Mouse (Mus musculus): ENCODE measurements around the gene Sult2b1.
A peak's percentile ranks its signal among the peaks of the same experiment; 100 is the strongest.

Sult2b1 gene

GRCm38 (mm10) chr7:45800546-45801204 is 16.2 kb upstream of the Sult2b1 start:
- DNase-seq (ENCODE audit: low read depth) = peak; percentile 82

- no peak for DNase-seq (ENCODE audit: low read depth)
These were observed 15.5 kb upstream of the Sult2b1 start for GRCm38 (mm10) chr7:45800001-45800400.

DNA sequence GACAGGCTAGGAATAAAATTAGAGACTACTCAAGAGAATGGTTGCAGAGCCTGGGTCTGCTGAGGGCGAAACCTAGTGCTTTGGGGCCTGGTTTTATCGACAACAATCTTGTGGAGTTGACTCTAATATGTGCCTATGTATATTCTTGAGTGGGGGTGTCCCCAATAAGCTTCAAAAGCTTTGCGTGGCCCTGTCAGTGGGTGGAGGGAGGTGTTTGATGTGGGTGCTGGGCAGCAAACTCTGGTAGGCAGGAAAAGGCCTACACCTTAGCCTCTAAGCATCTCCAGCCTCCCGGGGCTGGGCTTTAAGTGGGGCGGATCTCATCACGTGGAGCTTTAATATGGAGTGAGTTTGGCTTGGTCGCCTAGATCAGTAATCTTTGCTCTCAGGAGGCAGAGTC is 14.5 kb upstream of the Sult2b1 start:
- DNase-seq (ENCODE audit: low read depth) = no peak

DNA sequence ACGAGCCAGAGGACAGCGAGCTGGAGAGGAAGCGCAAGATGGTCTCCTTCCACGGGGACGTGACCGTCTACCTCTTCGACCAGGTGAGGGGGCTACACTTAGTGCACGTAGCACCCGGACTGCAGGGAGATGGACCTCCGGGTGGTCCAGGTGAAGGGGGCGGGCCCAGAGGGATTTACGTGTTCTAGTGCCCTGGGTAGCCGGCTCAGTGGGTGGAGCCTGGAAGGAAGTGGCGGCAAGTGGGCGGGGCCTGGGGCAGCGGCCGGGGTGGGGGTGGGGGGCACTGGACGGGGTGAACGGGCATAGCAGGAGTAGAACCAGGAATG is 14.0 kb upstream of the Sult2b1 start:
- DNase-seq (ENCODE audit: low read depth) = no peak

DNA sequence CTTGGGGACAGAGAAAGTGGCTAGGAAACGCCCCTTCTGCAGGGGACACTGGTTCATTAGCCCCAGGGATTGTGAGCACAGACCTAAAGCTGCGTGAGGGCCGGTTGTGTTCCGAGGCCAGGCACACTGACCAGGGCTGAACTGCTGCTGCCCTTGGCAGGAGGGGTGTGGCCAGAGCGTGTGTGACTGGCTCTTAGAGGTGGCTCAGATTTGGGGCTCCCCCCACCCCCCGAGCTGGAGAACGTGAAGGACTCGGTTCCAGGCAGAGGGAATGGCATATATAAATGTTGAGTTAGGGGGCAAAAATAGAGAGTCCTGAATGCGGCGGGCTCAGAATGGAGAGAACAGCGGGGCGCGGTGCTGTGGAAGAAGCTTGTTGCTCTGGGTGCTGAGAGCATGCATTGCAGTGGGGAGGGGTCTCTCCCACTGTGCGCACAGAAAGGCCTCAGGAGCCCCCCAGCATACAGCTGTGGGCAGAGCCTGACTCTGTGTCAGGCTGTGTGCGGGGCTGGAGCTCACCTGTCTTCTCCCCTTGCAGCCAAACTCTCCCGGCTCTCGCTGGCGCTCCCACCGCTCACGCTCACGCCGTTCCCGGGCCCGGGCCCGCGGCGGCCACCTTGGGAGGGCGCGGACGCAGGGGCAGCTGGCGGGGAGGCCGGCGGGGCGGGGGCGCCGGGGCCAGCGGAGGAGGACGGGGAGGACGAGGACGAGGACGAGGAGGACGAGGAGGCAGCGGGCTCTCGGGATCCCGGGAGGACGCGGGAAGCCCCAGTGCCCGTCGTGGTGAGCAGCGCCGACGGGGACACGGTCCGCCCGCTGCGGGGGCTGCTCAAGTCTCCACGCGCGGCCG is 13.4 kb upstream of the Sult2b1 start:
- DNase-seq (ENCODE audit: low read depth) = no peak

- no peak for DNase-seq (ENCODE audit: low read depth)
These were observed 12.5 kb upstream of the Sult2b1 start for GRCm38 (mm10) chr7:45796950-45797349.

DNA sequence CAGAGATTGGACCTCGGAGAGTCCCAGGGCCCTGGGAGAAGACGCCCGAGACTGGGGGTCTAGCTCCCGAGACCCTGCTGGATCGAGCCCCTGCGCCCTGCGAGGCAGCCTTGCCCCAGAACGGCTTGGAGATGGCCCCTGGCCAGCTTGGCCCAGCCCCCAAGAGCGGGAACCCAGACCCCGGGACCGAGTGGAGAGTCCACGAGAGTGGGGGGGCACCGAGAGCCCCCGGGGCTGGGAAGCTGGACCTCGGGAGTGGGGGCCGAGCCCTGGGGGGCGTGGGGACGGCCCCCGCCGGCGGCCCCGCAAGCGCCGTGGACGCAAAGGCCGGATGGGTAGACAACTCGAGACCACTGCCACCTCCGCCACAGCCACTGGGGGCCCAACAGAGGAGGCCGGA is 10.5 kb upstream of the Sult2b1 start:
- DNase-seq (ENCODE audit: low read depth) = no peak

DNA sequence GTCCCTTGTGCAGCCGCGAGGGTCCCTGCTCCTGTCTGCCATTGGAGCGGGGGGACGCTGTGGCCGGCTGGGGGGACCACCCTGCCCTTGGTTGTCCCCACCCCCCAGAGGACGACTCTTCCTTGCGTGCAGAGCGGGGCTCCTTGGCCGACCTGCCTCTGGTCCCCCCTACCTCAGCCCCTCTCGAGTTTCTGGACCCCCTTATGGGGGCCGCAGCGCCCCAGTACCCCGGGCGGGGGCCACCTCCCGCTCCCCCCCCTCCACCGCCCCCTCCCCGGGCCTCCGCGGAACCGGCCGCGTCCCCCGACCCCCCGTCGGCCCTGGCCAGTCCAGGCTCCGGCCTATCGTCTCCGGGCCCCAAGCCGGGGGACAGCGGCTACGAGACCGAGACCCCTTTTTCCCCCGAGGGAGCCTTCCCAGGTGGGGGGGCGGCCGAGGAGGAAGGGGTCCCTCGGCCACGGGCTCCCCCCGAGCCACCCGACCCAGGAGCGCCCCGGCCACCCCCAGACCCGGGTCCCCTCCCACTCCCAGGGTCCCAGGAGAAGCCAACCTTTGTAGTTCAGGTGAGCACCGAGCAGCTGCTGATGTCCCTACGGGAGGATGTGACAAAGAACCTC is 9.6 kb upstream of the Sult2b1 start:
- DNase-seq (ENCODE audit: low read depth) = no peak

DNA sequence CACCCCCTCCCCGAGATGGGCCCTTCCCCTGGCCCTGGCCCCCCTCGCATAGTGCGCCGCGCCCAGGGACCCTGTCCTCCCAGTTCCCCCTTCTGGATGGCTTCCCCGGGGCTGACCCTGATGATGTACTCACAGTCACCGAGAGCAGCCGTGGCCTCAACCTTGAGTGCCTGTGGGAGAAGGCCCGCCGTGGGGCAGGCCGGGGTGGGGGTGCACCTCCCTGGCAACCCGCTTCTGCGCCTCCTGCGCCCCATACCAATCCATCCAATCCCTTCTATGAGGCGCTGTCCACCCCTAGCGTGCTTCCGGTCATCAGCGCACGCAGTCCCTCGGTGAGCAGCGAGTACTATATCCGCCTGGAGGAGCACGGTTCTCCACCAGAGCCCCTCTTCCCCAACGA is 8.8 kb upstream of the Sult2b1 start:
- no peak for DNase-seq (ENCODE audit: low read depth)

DNA sequence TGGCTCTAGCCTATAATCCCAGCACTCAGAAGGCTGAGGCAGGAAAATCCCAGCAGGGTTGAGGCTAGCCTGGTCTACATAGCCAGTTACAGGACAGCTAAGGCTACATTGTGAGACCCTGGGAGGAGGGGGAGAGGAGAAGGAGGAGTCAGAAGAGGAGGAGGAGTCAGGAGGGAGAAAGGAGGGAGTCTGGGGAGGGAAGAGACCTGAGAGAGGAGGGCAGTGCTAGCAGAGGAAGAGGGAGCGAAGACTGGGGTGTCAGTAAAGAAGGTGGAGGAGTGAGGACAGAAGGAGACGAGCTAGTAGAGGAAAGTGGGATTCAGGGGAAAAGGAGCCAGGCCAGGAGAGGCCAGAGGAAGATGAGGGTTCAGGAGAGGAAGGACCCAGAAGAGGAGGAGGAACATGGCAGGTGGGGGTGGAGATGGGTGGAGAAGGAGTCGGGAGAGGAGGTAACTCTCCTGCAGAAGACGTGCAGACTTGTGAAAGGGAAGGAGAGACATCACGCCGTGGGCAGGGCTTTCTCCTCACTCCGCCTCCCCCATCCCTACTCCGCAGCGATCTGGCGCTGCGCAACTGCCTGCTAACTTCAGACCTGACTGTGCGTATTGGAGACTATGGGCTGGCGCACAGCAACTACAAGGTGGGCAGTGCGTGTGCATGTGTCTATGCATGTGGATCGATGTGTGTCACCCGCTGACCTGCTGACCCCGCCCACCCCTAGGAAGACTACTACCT is 7.5 kb upstream of the Sult2b1 start:
- no peak for DNase-seq (ENCODE audit: low read depth)

- no peak for DNase-seq (ENCODE audit: low read depth)
These were observed 6.3 kb upstream of the Sult2b1 start for GRCm38 (mm10) chr7:45790721-45791120.

DNA sequence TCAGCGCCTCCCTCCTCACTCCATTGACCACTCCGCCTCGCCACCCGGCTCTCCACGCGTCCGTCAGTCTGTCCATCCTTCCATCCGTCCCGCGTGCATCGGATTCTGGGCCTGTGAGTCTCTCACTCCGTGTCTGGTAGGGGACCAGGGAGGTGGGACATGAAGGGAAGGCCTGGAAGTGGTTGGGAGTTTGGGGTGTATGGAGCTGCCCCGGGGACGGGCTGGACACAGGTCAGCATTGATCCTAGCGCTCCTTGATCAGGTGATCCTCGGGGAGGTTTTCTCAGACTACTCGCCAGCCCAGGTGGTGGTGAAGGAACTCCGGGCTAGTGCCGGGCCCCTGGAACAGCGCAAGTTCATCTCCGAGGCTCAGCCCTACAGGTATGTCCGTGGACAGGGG is 3.2 kb upstream of the Sult2b1 start:
- no peak for DNase-seq (ENCODE audit: low read depth)

DNA sequence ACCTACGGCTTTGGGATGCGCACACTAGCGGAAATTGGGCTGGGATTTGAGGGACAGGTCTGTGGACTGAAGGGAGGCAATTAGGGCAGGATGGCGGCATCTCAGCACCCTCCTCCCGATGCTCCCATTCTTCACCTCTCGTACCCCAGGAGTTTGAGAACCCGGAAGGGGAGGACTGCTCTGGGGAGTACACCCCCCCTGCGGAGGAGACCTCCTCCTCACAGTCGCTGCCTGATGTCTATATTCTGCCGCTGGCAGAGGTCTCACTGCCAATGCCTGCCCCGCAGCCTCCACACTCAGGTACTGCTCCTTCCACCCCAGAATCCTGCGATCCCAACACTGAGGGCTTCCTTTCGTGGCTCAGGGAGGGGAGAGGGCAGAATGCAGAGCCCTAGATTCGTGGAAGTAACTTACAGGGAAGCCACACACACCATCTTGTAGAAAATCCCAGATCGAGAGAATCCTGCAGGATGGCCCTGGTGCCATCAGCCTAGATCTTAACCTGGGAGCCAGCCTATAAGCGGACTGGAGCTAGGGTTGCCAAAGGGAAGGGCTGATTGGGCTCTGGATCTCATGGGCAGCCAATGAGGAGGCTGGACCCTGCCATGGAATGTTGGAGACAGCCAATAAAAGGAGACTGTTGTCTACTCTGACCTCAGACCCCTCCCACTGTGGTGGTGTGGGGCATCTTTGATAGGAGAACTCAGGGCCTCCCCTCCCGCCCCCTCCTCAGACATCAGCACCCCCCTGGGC is 2.4 kb upstream of the Sult2b1 start:
- DNase-seq (ENCODE audit: low read depth) = no peak

DNA sequence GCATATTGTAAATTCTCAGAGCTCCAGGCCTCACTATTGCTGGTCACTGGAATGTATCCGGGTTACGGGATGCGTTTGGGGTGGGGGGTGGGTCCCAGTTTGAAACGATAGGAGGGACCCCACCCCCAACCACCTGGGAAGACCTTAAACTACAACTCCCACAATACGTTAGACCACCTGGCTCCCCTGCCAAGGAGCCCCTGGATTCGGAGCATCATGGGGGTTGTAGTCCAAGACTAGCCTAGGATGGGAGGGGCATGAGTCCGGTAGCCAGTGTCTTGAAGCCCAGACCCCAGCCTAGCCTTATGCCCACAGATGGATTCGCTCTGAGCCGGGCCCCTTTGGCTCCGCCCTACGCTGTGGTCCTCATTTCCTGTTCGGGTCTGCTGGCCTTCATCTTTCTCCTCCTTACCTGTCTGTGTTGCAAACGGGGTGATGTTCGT is 1.7 kb upstream of the Sult2b1 start:
- DNase-seq (ENCODE audit: low read depth) = no peak

DNA sequence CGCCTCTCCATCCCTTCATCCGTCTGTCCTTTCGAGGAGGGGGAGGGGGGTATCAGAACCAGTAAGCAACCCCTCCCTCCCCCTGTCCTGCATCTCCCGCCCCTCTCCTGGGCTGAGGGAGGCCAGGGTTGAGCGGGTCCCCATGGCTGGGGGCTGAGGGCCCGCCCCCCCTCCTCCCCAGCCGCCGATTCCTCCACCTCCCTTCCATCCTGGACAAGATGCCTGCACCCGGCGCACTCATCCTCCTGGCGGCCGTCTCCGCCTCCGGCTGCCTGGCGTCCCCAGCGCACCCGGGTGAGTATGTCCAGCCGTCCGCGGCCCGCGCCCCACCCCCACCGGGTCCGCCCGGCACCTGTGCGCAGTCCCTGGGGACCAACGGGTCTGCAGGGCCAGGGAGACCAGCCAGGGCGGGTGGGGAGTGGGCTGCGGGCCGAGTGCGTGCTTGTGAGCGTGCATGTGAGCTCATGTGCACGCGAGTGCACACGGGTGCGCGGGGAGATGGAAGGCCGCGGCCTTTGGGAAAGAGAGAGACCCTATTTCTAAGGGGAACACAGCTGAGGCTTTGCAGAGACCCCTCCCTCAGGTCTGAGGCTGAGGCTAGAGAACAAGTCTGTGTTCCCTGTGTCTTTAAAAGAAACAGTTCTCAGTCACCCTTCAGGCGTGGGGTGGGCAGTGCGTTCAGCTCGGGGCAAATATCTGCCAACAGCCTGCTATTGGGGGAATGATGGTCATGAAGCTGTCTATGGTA is 1.1 kb upstream of the Sult2b1 start:
- no peak for DNase-seq (ENCODE audit: low read depth)

DNA sequence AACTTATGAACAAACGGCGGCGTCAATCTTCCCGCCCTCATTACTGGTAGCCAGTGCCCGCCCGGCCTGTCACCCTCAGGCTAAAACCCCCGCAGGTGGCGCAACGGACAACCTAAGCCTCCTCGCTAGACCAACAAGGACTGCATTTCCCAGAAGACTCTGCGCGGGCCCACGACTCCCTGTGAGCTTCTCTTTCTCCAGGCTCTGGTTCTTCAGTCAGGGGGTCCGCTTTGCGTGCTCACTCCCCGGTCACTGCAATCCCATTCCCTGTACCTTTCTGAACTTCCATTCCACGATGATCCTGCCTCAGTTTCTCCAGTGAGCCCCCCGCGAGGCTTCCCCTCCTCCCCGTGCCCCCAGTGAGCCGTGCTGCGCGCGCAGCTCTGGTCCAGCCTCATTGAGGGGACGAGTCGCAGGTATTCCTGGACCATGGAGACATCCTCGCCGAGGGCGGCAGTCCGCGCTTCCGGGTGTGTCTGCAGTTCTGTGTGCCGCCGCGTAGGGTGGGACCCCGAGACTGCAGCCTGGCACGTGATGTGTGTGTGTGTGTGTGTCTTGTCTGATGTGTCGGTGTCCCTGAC is 868 bp downstream of the Sult2b1 start, which contains the start of gene Lmtk3:
TSS of gene Lmtk3 (plus strand) at position 228 of the 581 bp plus-strand sequence.
- no peak for DNase-seq (ENCODE audit: low read depth)

- no peak for DNase-seq (ENCODE audit: low read depth)
These were observed 2.2 kb downstream of the Sult2b1 start for GRCm38 (mm10) chr7:45782271-45782670.

- DNase-seq (ENCODE audit: low read depth) = no peak
These were observed 5.3 kb downstream of the Sult2b1 start for GRCm38 (mm10) chr7:45779081-45779641.

- no peak for DNase-seq (ENCODE audit: low read depth)
These were observed 9.2 kb downstream of the Sult2b1 start for GRCm38 (mm10) chr7:45775237-45775636.

DNA sequence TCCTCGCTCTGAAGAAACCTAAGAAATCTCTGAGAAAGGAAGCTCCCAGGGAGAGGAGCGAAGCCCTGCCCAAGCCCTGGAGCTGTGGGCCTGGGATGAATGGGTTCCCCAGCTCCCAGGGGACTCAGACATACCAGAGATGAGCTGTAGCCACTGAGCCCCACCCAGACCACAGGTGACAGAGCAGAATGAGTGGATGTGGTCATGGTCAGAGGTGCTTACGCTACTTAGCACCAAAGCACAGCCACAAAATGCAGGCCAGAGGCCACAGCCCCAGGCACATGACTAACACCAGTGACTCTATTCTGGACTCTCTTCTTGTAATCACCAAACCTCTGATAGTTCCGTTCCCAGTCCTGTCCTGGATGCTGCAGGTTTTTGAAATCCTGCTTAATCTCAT is 13.4 kb downstream of the Sult2b1 start:
- DNase-seq (ENCODE audit: low read depth) = peak; percentile 40
